Mouse (Mus musculus): Measurements from ENCODE around the gene Rps6. TPM values are rescaled to one million over a fixed set of nuclear protein-coding genes. Genes with fewer than 3 reads are reported as not detected.

Rps6 gene
- polyA plus RNA-seq, 1 experiment, result 826 TPM

DNA sequence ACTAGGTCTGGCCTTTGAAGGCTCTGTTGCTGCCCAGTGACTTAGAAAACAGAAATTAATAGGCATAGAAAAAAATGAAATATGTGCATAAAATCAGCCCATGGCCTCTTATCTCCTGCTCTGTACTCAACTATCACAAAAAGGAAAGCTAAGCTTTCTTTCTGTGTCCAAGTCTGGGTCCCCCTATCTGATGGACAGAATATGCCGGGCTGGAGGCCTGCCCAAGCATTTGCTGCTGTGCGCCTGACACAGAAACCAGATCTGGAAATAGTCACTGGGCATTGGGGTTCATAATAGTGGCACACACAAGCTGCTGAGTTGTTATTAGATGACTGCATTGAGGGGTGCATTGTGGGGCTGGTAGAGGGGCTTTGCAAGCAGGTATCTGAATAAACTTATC lies 22.3 kb upstream of the Rps6 start:
- no peak for DNase-seq
- Histone ChIP-seq H3K27me3 (ENCODE audit: control insufficient read depth, insufficient read depth, low read length) (no peaks in the 10 kb centered on the region), H3K4me1 (replicated peaks; ENCODE audit: control insufficient read depth, insufficient read depth, low read length) (peaks cover 2% of the 10 kb centered on the region; the same call in 1 of the 2 replicates), H3K36me3 (ENCODE audit: control insufficient read depth, insufficient read depth, low read length) (no peaks in the 10 kb centered on the region), H3K27ac (ENCODE audit: control insufficient read depth, insufficient read depth, low read length) (no peak overlapping the region), H3K4me3 (ENCODE audit: control insufficient read depth, insufficient read depth, low read length) (no peak overlapping the region)
- 96% methylated on average over 2 of the region's 2 CpGs for WGBS
- no peak for TF ChIP-seq POLR2A (IDR thresholded peaks at IDR 0.05; ENCODE audit: control insufficient read depth, extremely low read depth, insufficient read depth, low read length, poor library complexity)
- TF ChIP-seq CTCF (IDR thresholded peaks at IDR 0.05; ENCODE audit: borderline replicate concordance, control insufficient read depth, extremely low read depth, insufficient read depth, low read length, poor library complexity), result no peak

DNA sequence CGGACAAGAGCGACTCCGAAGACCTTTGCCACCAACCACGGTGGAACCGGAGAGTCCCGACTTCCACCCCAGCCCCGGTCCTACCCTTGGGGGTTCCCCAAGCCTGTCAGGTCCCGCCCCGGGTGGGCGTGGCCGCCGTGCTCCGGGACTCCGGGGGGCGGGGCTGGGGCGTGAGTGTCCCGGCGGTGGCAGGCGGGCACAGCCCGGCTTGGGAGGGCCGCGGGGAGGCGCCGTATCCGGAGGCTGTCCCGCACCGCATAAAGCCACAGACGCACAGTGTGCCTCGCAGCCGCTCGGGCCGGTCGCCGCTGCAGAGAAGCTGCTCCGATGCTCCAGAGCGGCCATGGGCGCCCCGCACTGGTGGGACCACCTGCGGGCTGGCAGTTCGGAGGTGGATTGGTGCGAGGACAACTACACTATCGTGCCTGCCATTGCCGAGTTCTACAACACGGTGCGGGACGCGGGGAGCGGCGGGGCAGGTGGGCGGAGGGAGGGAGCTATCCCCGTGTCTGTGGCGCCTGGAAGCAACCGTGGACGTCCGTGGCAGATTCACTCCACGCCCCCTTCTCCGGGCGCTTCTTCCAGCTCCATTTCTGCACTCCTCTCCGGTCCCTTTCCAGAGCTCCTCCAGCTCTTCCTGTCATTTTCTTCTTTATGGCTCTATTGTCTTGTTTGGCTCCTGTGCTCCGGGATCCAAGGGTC lies 17.1 kb upstream of the Rps6 start, which contains the start of gene Acer2:
TSS of gene Acer2 (plus strand) at position 251 of the 702 bp plus-strand sequence.
- H3K36me3 ChIP-seq (ENCODE audit: control insufficient read depth, insufficient read depth, low read length), result no peaks in the 10 kb centered on the region
- no peaks in the 10 kb centered on the region for H3K27me3 ChIP-seq (ENCODE audit: control insufficient read depth, insufficient read depth, low read length)
- H3K4me3 ChIP-seq (ENCODE audit: control insufficient read depth, insufficient read depth, low read length), result peak within 1 kb of the TSS; percentile 49
- peaks cover 4% of the 10 kb centered on the region; the same call in 1 of the 2 replicates for H3K4me1 ChIP-seq (replicated peaks; ENCODE audit: control insufficient read depth, insufficient read depth, low read length)
- no peak within 1 kb of the TSS for H3K27ac ChIP-seq (ENCODE audit: control insufficient read depth, insufficient read depth, low read length)
- DNase-seq, result peak; percentile 94
- TF ChIP-seq CTCF (IDR thresholded peaks at IDR 0.05; ENCODE audit: borderline replicate concordance, control insufficient read depth, extremely low read depth, insufficient read depth, low read length, poor library complexity) (peak; percentile 47; the same call in 1 of the 2 replicates), POLR2A (IDR thresholded peaks at IDR 0.05; ENCODE audit: control insufficient read depth, extremely low read depth, insufficient read depth, low read length, poor library complexity) (0 out of 2 replicates have a peak, but pooled peaks have one; percentile 28)
- WGBS, result under 1% methylated on average over 60 of the region's 60 CpGs

DNA sequence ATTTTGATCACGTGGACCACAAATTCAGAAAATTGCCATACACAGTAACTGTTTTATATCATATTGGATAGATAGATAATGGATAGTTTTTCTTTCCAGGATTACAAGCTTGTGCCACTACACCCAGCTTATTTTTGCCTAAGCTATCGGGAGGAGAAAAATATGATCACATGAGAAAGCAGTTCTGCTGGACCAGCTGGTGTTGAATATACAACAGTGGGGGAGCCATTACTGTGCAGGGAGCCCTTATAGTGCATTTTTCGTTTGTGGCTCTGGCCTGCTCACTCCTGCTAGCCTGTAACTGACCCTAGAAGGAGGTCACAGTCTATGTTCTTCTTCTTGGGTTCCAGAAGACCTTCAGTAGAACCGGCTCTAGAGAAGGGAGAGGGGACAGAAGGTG lies 15.9 kb upstream of the Rps6 start:
- DNase-seq, result no peak
- peaks cover 4% of the 10 kb centered on the region; the same call in 1 of the 2 replicates for H3K4me1 ChIP-seq (replicated peaks; ENCODE audit: control insufficient read depth, insufficient read depth, low read length)
- no peaks in the 10 kb centered on the region for H3K27me3 ChIP-seq (ENCODE audit: control insufficient read depth, insufficient read depth, low read length)
- 85% methylated on average over 4 of the region's 4 CpGs for WGBS
- H3K4me3 ChIP-seq (ENCODE audit: control insufficient read depth, insufficient read depth, low read length), result no peak overlapping the region
- no peak overlapping the region for H3K27ac ChIP-seq (ENCODE audit: control insufficient read depth, insufficient read depth, low read length)
- TF ChIP-seq POLR2A (IDR thresholded peaks at IDR 0.05; ENCODE audit: control insufficient read depth, extremely low read depth, insufficient read depth, low read length, poor library complexity) (no peak), CTCF (IDR thresholded peaks at IDR 0.05; ENCODE audit: borderline replicate concordance, control insufficient read depth, extremely low read depth, insufficient read depth, low read length, poor library complexity) (no peak)
- no peaks in the 10 kb centered on the region for H3K36me3 ChIP-seq (ENCODE audit: control insufficient read depth, insufficient read depth, low read length)

DNA sequence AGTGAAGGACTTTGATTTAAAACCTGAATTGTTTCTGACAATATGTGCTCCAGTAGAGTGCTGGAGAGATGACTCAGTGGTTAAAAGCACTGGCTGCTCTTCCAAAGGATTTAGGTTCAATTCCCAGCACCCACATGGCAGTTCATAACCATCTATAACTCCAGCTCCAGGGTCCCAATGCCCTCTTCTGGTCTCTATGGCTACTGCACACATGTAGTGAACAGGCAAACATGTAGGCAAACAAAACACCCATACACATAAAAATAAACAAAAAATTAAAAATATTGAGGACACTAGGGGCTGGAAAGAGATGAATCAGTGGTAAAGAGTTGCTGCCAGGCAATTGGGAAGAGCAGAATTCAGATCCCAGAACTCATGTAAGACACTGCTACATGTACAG lies 14.8 kb upstream of the Rps6 start:
- Histone ChIP-seq H3K4me3 (ENCODE audit: control insufficient read depth, insufficient read depth, low read length) (no peak overlapping the region), H3K4me1 (replicated peaks; ENCODE audit: control insufficient read depth, insufficient read depth, low read length) (peaks cover 4% of the 10 kb centered on the region; the same call in 1 of the 2 replicates), H3K27me3 (ENCODE audit: control insufficient read depth, insufficient read depth, low read length) (no peaks in the 10 kb centered on the region), H3K27ac (ENCODE audit: control insufficient read depth, insufficient read depth, low read length) (no peak overlapping the region), H3K36me3 (ENCODE audit: control insufficient read depth, insufficient read depth, low read length) (no peaks in the 10 kb centered on the region)
- DNase-seq, result no peak
- no peak for TF ChIP-seq CTCF (IDR thresholded peaks at IDR 0.05; ENCODE audit: borderline replicate concordance, control insufficient read depth, extremely low read depth, insufficient read depth, low read length, poor library complexity)
- TF ChIP-seq POLR2A (IDR thresholded peaks at IDR 0.05; ENCODE audit: control insufficient read depth, extremely low read depth, insufficient read depth, low read length, poor library complexity), result no peak

DNA sequence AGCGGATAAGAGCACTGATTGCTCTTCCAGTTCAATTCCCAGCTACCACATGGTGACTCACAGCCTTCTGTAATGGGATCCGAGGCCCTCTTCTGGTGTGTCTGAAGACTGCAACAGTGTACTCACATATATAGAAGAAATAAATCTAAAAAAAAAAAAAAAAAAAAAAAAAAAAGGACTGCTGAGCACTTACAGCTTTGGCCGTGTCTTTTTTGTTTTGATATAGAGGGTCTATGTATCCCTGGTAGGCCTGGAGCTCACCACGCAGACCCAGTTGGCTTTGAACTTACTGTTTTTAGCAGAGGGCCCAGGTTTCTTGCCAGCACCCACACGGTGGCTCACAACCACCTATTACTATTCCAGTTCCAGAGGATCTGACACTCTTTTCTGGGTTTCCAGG lies 6.9 kb upstream of the Rps6 start:
- 87% methylated on average over 5 of the region's 5 CpGs for WGBS
- Histone ChIP-seq H3K27ac (ENCODE audit: control insufficient read depth, insufficient read depth, low read length) (no peak overlapping the region), H3K4me3 (ENCODE audit: control insufficient read depth, insufficient read depth, low read length) (no peak overlapping the region), H3K27me3 (ENCODE audit: control insufficient read depth, insufficient read depth, low read length) (no peaks in the 10 kb centered on the region), H3K4me1 (replicated peaks; ENCODE audit: control insufficient read depth, insufficient read depth, low read length) (no peaks in the 10 kb centered on the region), H3K36me3 (ENCODE audit: control insufficient read depth, insufficient read depth, low read length) (no peaks in the 10 kb centered on the region)
- TF ChIP-seq POLR2A (IDR thresholded peaks at IDR 0.05; ENCODE audit: control insufficient read depth, extremely low read depth, insufficient read depth, low read length, poor library complexity) (no peak), CTCF (IDR thresholded peaks at IDR 0.05; ENCODE audit: borderline replicate concordance, control insufficient read depth, extremely low read depth, insufficient read depth, low read length, poor library complexity) (no peak)
- no peak for DNase-seq

DNA sequence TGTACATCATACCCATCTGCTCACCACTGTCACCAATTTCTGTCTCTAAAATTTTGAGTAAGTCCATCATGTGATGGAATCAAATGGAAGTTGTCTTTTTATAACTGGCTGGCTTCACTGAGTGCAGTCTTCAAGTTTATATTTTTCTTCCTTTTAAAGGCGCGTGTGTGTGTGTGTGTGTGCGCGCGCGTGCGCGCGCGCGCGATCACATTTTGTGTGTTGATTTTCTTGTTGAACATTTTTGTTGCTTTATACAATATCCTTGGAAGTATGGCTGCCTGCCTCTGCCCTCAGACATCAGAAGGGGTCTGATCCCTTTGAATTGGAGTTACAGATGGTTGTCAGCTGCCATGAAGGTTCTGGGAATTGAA lies 843 bp upstream of the Rps6 start:
- H3K4me1 ChIP-seq (replicated peaks; ENCODE audit: control insufficient read depth, insufficient read depth, low read length), result 0 out of 2 replicates have a peak, but pooled peaks cover 5% of the 10 kb centered on the region
- peaks cover 19% of the 10 kb centered on the region for H3K36me3 ChIP-seq (ENCODE audit: control insufficient read depth, insufficient read depth, low read length)
- no peak overlapping the region for H3K4me3 ChIP-seq (ENCODE audit: control insufficient read depth, insufficient read depth, low read length)
- no peak overlapping the region for H3K27ac ChIP-seq (ENCODE audit: control insufficient read depth, insufficient read depth, low read length)
- H3K27me3 ChIP-seq (ENCODE audit: control insufficient read depth, insufficient read depth, low read length), result no peaks in the 10 kb centered on the region
- TF ChIP-seq POLR2A (IDR thresholded peaks at IDR 0.05; ENCODE audit: control insufficient read depth, extremely low read depth, insufficient read depth, low read length, poor library complexity) (no peak), CTCF (IDR thresholded peaks at IDR 0.05; ENCODE audit: borderline replicate concordance, control insufficient read depth, extremely low read depth, insufficient read depth, low read length, poor library complexity) (no peak)
- 70% methylated on average over 12 of the region's 12 CpGs for WGBS
- DNase-seq, result no peak

All from thymus, adult 2 months (tissue).